Mouse (Mus musculus) liver, embryonic 15.5 days (tissue): Measurements from ENCODE around the gene Cep131. TPM values are rescaled to one million over a fixed set of nuclear protein-coding genes. Genes with fewer than 3 reads are reported as not detected.
A peak's percentile ranks its signal among the peaks of the same experiment; 100 is the strongest.

Experiments used
- ATAC-seq: fragments of 200-750 bp; cut with Nextera tagmentation; 2 replicates; pipeline ENCODE4 v1.8.0; 2017; ENCODE audit warnings: moderate number of reproducible peaks, mild to moderate bottlenecking, moderate library complexity; ENCODE audit not compliant: insufficient read depth
- H3K27ac ChIP-seq: fragments of 300-500 bp; sonication (generic); replicated peaks from 2 replicates; pipeline ENCODE4 v1.5.1; 2015; ENCODE audit warnings: mild to moderate bottlenecking, inconsistent platforms
- H3K27me3 ChIP-seq: fragments of 300-500 bp; sonication (generic); 2 replicates; pipeline ENCODE4 v1.6.1; 2015; ENCODE audit warnings: mild to moderate bottlenecking, inconsistent platforms
- H3K36me3 ChIP-seq: fragments of 300-500 bp; sonication (generic); replicated peaks from 2 replicates; pipeline ENCODE4 v1.6.1; 2015; ENCODE audit warnings: moderate library complexity, mild to moderate bottlenecking, inconsistent platforms
- H3K4me1 ChIP-seq: fragments of 300-500 bp; sonication (generic); replicated peaks from 2 replicates; pipeline ENCODE4 v1.6.1; 2015; ENCODE audit warnings: inconsistent platforms
- H3K4me2 ChIP-seq: fragments of 300-500 bp; sonication (generic); 2 replicates; pipeline ENCODE4 v1.6.1; 2015; ENCODE audit warnings: moderate library complexity, mild to moderate bottlenecking, inconsistent platforms
- H3K4me3 ChIP-seq: fragments of 300-500 bp; sonication (generic); replicated peaks from 2 replicates; pipeline ENCODE4 v1.5.1; 2015; ENCODE audit warnings: mild to moderate bottlenecking, inconsistent platforms
- H3K9ac ChIP-seq: fragments of 300-500 bp; sonication (generic); 2 replicates; pipeline ENCODE4 v1.6.1; 2015; ENCODE audit warnings: moderate library complexity, mild to moderate bottlenecking, inconsistent platforms
- H3K9me3 ChIP-seq: fragments of 300-500 bp; sonication (generic); replicated peaks from 2 replicates; pipeline ENCODE4 v1.6.1; 2016; ENCODE audit warnings: inconsistent platforms
- WGBS: fragments of 180-500 bp; shearing (Covaris S2); methylation state at CpG from one replicate; pipeline ENCODE4 v1.1.7; 2015; ENCODE audit warnings: mixed read lengths; ENCODE audit not compliant: insufficient replicate concordance; 5-methylcytosine and 5-hydroxymethylcytosine counted together
- polyA plus RNA-seq: library from polyadenylated mRNA; unstranded; fragments of >200 nt; fragmentation: Nextera tagmentation; extraction: Ambion mirVana; gene quantifications from 2 replicates; pipeline ENCODE4 v1.2.1, GENCODE M21; 2015

Cep131 gene
- polyA plus RNA-seq, 1 experiment from 2014 or later, result 4.6 TPM

DNA sequence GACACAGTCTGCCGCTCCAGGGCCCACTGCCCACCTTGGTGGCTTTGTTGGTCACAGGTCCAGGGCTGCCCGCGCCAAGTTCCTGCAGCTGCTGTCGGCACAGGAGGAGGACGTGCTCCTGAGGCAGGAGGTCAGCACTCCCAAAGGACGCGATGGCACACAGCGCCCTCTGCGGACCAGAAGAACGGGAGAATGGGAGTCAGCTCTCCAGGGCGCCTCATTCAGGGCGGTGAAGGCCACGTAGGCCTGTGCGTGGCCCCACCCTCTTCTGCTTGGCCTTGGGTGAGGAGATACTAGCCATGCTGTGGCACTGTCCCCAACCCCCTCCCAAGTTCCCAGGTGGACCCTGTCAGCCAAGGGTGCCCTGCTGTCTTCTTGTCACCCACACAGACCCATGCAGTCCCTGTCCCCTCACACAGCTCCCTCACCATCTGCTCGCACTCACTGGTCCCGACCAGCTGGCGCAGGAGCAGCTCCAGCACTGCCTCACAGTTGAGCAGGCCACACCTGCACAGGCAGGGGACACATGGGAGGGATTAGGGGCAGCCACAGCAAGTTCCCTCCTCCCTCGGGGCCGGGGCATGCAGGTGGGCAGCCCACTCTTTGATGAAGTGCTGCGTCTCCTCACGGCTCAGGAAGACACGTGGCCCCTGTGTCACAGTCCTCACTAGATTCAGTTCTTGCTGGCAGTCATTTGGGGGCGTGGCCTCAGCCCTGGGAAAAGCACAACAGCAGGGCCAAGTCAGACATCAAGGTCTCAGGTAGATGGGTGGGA lies 6.4 kb upstream of the Cep131 start:
- no peak overlapping the region for H3K27ac ChIP-seq
- H3K9me3 ChIP-seq, result no peaks in the 10 kb centered on the region
- no peak overlapping the region for H3K4me2 ChIP-seq
- no peak overlapping the region for H3K4me3 ChIP-seq
- H3K9ac ChIP-seq, result no peak overlapping the region
- peaks cover 13% of the 10 kb centered on the region for H3K4me1 ChIP-seq
- 75% methylated on average over 23 of the region's 23 CpGs for WGBS
- ATAC-seq, result no peak
- H3K27me3 ChIP-seq, result no peaks in the 10 kb centered on the region
- peaks cover 48% of the 10 kb centered on the region for H3K36me3 ChIP-seq

GRCm38 (mm10) chr11:120090661-120091060 lies 4.0 kb upstream of the Cep131 start:
- Histone ChIP-seq H3K27ac (no peak overlapping the region), H3K4me1 (peaks cover 23% of the 10 kb centered on the region), H3K4me2 (no peak overlapping the region), H3K9me3 (no peaks in the 10 kb centered on the region), H3K4me3 (no peak overlapping the region), H3K27me3 (no peaks in the 10 kb centered on the region), H3K36me3 (peaks cover 47% of the 10 kb centered on the region), H3K9ac (no peak overlapping the region)
- WGBS, result 74% methylated on average over 4 of the region's 4 CpGs
- ATAC-seq, result no peak

GRCm38 (mm10) chr11:120085891-120086627 lies 568 bp downstream of the Cep131 start:
- peak overlapping the region; percentile 67 for H3K27ac ChIP-seq
- WGBS, result under 1% methylated on average over 25 of the region's 25 CpGs

GRCm38 (mm10) chr11:120080282-120080681 lies 6.3 kb downstream of the Cep131 start:
- H3K27ac ChIP-seq, result no peak overlapping the region
- no peak for ATAC-seq
- no peak overlapping the region for H3K4me2 ChIP-seq
- H3K27me3 ChIP-seq, result no peaks in the 10 kb centered on the region
- no peaks in the 10 kb centered on the region for H3K9me3 ChIP-seq
- 76% methylated on average over 6 of the region's 6 CpGs for WGBS
- no peaks in the 10 kb centered on the region for H3K4me1 ChIP-seq
- no peak overlapping the region for H3K4me3 ChIP-seq
- no peak overlapping the region for H3K9ac ChIP-seq
- 0 out of 2 replicates have a peak, but pooled peaks cover 9% of the 10 kb centered on the region for H3K36me3 ChIP-seq

More at GRCm38 (mm10) chr11:120085891-120086627, 568 bp downstream of the Cep131 start:
- Histone ChIP-seq H3K27me3 (no peaks in the 10 kb centered on the region), H3K9ac (peak overlapping the region; percentile 94), H3K4me1 (peaks cover 27% of the 10 kb centered on the region), H3K4me3 (peak overlapping the region; percentile 91), H3K36me3 (peaks cover 12% of the 10 kb centered on the region; the same call in 1 of the 2 replicates), H3K9me3 (no peaks in the 10 kb centered on the region), H3K4me2 (peak overlapping the region; percentile 99)
- peak; percentile 40 for ATAC-seq

DNA sequence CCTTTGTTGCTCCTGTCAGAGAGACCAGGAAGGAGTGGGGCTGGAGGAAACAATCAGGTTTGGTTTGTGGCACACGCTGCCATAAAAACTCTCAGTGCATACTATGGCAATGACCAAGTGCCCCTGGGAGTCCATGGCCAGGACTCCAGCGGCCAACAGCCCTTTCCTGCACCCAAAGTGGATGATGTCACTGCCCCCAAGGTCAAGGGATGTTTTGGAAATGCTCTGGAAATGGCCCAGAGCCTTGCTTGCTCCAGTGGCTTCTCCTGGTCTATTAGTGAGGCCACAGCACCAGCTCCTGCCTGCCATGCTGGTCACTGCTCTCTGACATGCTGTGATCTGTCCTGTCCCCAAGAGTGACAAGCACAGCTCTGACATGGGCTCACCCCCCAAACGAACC lies 10.4 kb downstream of the Cep131 start:
- Histone ChIP-seq H3K36me3 (peaks cover 13% of the 10 kb centered on the region; the same call in 1 of the 2 replicates), H3K4me1 (no peaks in the 10 kb centered on the region), H3K9ac (no peak overlapping the region), H3K27me3 (no peaks in the 10 kb centered on the region), H3K27ac (no peak overlapping the region), H3K4me2 (no peak overlapping the region), H3K4me3 (no peak overlapping the region), H3K9me3 (no peaks in the 10 kb centered on the region)
- 60% methylated on average over 3 of the region's 3 CpGs for WGBS
- ATAC-seq, result no peak

DNA sequence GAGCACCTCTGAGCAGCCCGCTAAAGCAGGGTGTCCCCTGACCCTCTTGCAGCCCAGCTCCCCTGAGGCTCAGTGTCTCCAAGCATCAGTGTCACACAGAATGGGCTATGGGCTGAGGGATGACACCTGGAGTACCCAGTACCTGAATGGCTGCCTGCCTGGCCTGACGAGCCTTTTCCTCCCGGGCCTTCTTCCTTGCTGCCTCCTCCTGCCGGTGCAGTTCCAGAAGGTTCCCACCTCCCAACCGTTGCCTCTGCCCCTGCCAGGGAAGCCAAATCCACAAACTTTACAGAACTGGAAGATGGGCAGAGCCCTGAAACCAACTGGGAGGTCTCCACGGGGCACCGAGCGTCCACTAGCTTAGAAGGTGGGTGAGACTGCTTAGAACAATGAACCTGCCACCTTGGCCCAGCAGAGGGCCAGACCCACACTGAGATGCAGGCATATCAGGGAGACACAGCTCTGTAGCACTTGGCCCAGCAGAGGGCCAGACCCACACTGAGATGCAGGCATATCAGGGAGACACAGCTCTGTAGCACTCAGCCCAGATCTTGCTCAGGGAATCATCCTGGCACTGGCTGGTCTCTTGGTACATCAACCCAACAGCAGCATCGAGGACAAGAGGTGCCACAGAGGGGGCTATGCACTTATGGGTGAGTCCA lies 13.5 kb downstream of the Cep131 start:
- Histone ChIP-seq H3K4me2 (no peak overlapping the region), H3K36me3 (peaks cover 8% of the 10 kb centered on the region; the same call in 1 of the 2 replicates), H3K4me3 (no peak overlapping the region), H3K9ac (no peak overlapping the region), H3K27ac (no peak overlapping the region), H3K9me3 (no peaks in the 10 kb centered on the region), H3K27me3 (no peaks in the 10 kb centered on the region), H3K4me1 (no peaks in the 10 kb centered on the region)
- 84% methylated on average over 9 of the region's 9 CpGs for WGBS
- ATAC-seq, result no peak

DNA sequence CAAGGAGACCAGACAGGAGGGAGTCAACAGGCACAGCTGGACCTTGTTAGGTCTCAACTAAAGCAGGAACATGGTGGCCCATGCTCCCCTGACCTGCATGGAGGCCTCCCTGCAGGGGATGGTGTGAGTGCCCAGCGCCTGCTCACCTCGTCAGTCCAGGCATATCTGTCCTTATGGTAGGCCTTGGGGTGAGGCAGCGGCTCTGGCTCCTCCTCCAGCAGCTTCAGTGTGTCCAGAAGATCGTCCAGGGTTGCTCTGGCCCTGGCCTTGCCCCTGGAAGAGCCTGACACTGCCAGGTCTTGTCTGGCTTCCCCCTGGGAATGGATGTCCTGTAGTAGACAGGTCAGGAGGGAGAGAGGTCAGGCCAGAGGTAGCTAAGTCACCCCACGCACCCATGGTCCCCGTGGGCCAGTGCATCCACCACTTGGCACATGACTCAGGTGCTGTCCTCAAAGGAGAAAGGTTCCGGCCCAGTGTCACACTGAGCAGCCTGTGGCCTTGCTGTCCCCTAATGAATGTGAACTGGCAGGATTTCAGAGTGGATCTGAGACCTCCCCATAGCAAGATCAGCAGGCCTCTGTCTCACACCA lies 14.8 kb downstream of the Cep131 start:
- Histone ChIP-seq H3K9ac (no peak overlapping the region), H3K4me1 (no peaks in the 10 kb centered on the region), H3K36me3 (peaks cover 8% of the 10 kb centered on the region; the same call in 1 of the 2 replicates), H3K27ac (no peak overlapping the region), H3K9me3 (no peaks in the 10 kb centered on the region), H3K4me3 (no peak overlapping the region), H3K4me2 (no peak overlapping the region), H3K27me3 (no peaks in the 10 kb centered on the region)
- 71% methylated on average over 7 of the region's 7 CpGs for WGBS
- ATAC-seq, result no peak

- no peak overlapping the region for H3K4me2 ChIP-seq
- H3K27me3 ChIP-seq, result no peaks in the 10 kb centered on the region
- no peak overlapping the region for H3K4me3 ChIP-seq
- no peak overlapping the region for H3K27ac ChIP-seq
- no peak for ATAC-seq
- no peaks in the 10 kb centered on the region for H3K9me3 ChIP-seq
- H3K4me1 ChIP-seq, result no peaks in the 10 kb centered on the region
- 56% methylated on average over 12 of the region's 12 CpGs for WGBS
- H3K9ac ChIP-seq, result no peak overlapping the region
- peaks cover 8% of the 10 kb centered on the region; the same call in 1 of the 2 replicates for H3K36me3 ChIP-seq
Observed at GRCm38 (mm10) chr11:120071065-120071464, 15.6 kb downstream of the Cep131 start.

DNA sequence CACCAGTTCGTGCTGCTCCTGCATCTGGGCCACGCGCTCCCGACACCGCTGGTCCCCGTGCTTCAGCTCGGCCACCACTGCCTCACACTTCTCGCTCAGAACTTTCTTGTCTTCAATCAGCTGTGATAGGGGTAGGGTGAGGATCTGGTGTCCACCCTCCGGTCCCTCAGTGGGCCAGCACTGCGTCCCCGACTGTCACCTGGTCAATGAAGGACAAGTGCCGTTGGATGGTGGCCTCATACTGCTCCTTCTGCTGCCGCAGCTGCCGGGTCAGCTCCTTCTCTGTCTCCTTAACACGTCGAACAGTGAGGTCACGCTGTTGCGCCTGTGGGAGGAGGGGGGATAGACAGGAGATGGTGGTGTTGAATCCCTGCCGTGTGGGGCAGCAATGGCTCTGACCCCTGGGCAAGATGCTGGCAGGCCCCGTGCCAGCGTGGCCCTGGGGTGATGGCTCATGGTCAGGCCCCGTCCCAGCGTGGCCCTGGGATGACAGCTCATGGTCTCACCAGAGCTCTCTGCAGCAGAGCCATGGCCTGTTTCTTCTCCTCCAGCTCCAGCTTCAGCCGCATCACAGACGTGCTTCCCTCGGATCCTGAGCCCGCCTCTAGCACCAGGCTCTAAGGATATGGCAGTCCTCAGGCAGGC lies 16.2 kb downstream of the Cep131 start:
- Histone ChIP-seq H3K27me3 (no peaks in the 10 kb centered on the region), H3K27ac (no peak overlapping the region), H3K4me1 (no peaks in the 10 kb centered on the region; the same call in 1 of the 2 replicates), H3K9ac (no peak overlapping the region), H3K9me3 (no peaks in the 10 kb centered on the region), H3K4me3 (no peak overlapping the region), H3K36me3 (peaks cover 8% of the 10 kb centered on the region; the same call in 1 of the 2 replicates), H3K4me2 (no peak overlapping the region)
- ATAC-seq, result no peak
- WGBS, result 85% methylated on average over 27 of the region's 27 CpGs

- no peak overlapping the region for H3K27ac ChIP-seq
- no peak for ATAC-seq
- H3K4me3 ChIP-seq, result no peak overlapping the region
- H3K27me3 ChIP-seq, result no peaks in the 10 kb centered on the region
- no peak overlapping the region for H3K9ac ChIP-seq
- no peak overlapping the region for H3K4me2 ChIP-seq
- no peaks in the 10 kb centered on the region; the same call in 1 of the 2 replicates for H3K4me1 ChIP-seq
- H3K9me3 ChIP-seq, result no peaks in the 10 kb centered on the region
- peaks cover 8% of the 10 kb centered on the region; the same call in 1 of the 2 replicates for H3K36me3 ChIP-seq
- 65% methylated on average over 11 of the region's 11 CpGs for WGBS
Observed at GRCm38 (mm10) chr11:120069261-120069660, 17.4 kb downstream of the Cep131 start.
